Mouse (Mus musculus) urinary bladder, postnatal 14 days (tissue): ENCODE measurements around the gene Id2.

ENCODE experiments used
- DNase-seq: peaks from one replicate; pipeline ENCODE4 v3.0.0; 2021; ENCODE audit warnings: low spot score

Gene Id2

DNA sequence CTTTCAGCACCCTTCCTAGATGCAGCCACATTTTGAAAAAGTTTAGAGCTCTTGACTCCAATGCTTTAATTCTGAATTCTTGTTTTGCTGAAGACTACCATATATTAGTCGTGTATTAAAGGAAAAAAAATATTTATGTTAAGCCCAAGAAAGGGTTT lies at the start of gene Id2:
Id2 (minus strand) TSS at position 89 of the 158 bp plus-strand sequence.
- no peak for DNase-seq

DNA sequence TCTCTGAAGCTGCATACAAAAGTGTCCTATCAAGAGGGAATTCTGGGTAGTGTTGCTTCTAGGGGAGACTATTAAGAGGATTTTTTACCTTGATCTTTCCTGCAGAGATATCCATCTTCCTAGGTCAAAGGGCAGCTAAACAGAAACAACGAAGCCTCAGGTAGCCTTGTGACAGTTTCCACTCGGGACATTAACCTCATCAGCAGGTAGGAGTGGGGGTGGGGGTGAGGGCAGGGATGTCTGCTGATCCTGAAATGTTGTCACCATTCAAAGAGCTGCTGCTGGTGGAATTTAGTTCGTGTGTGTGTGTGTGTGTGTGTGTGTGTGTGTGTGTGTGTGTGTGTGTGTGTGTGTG lies 48.4 kb upstream of the Id2 start:
- DNase-seq, result no peak

DNA sequence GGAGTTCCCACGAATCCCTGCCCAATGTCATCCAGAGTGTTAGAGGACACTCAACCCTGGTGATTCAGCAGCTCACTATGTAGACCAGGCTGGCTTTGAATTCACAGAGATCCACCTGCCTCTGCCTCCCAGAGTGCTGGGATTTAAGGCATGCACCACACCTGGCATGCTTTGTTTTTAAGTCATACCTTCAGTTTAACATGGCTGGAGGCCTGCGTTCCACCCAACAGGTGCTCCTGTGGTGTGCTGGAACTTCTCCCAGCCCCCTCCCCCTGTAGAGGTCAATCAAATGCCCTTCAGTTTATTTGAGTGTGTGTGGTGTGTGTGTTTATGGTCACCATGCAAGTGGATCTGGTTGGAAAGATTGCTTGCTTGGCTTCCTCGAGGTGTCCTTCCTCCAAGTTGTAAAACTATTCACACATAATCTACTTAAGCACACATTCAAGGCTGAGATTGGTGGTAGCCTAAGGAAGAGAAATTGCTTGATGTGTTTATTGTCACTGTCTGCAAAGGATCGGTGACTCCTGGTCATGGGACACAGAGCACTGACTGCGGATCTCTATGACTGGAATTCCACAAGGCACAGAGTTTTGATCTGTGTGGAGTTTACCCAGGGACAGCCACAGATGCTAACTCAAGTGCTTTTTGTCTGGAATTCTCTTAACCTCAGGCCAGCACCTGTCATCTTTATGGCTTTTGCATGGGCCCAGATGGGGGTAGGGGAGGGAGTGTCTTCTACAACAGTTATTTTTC lies 47.8 kb upstream of the Id2 start:
- no peak for DNase-seq

DNA sequence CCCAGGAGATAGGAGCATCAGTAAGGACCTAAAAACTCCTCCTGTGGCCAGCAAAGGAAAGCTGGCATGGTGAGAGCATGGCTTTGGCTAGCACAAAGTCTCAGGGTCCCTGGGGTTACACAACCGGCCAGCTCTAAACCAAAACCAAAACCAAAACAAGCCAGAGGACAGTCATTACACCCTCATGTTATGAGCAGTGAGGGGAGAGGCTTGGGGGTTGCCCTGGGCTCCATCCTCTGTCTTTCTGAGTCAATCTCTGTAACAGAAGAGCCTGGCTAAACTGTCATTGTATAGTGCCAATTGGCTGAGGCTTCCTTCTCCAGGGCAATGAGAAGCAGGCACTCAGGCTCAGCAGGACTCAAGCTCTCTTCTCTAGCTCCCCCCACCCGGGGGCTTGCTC lies 46.6 kb upstream of the Id2 start:
- DNase-seq, result no peak

DNA sequence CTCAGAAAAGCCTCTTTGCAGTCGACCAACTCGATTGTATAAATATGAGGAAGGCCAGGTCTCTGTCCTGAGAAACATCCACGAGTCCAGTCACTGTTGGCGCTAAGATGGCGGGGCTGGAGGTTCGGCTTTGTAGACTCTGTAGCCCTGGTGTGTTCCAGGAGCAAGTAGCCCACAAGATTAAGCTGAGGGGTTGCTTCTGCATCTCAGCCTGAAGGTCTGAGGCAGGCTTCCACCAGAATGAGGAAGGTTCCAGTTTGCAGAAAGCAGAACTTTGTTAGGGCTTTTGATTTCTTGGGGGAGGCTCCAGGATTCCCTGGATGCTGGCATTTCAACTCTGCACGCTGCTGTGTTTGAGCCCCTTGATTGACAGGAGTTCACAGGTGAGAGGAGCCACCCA lies 45.3 kb upstream of the Id2 start:
- no peak for DNase-seq

DNA sequence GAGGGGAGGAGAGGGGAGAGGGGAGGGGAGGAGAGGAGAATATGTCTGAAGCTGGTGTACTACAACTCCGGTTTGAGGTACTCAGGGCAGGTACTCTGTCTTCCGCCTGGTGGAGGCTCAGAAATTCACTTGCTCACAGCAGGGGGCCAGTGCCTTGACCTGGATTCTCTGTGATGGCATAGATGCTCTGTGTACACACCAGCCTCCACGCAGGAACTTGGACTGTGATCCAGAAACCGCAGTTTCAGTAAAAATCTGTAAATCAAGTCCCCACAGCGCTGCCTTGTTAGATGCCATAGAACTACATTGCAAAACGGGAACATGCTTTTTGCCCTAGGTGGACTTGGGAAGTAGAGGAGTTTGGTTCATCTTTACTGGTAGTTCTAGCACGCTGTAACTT lies 44.4 kb upstream of the Id2 start:
- no peak for DNase-seq

DNA sequence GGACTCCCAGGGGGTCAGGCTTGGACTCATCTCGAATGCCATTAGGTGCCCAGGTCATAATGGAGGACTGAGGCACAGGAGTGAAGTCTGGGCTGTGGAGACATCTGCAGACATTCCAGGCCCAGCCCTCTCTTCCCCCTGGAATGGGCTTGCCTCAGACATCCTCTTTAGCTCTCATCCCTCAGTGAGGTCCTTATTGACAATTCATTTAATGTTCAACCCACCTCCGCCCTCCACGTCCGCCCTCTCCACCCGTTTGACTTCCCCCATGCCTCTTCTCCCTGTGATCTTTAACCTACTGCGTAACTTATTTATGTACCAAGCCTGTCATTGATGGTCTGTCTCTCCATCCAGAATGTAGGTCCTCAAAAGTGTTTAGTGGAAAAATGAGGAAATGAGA lies 43.2 kb upstream of the Id2 start:
- no peak for DNase-seq

DNA sequence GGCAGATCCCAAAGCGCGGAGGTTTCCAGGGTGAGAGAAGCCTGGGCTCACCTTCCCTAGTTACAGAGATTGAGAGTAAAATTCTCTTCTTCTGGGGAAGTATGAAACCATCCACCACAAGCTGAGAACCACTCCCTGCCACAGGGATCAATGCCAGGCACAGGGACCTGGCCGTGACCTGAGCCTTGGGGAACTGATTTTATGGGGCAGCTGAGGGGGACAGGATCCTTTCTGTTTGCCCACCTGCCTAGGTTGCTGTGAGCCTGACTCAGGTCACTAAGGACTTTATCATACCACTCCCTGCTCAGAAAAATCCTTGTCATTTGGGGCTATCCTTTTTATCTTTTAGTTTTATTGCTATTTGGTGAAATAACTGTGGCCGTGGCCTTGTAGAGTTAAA lies 41.7 kb upstream of the Id2 start:
- DNase-seq, result no peak

DNA sequence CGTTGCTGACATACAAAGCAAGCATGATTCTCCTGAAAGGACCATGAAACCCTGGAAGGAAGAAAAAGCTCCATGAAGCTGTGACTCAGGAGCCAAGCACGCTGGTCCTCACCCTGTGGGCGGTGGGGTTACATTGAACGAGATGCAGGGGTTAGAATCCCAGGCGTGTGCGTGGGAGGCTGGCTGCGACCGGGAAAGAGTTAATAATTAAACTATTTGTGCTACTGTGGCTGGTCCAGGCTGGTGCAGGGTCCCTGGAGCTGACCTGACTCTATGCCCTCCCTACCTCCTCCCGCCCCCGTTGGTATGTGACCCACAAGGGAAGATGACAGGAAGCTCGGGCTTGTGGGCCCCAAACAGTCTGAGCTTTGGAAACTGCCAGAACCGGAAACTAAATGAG lies 35.1 kb upstream of the Id2 start:
- DNase-seq, result peak; percentile 14

DNA sequence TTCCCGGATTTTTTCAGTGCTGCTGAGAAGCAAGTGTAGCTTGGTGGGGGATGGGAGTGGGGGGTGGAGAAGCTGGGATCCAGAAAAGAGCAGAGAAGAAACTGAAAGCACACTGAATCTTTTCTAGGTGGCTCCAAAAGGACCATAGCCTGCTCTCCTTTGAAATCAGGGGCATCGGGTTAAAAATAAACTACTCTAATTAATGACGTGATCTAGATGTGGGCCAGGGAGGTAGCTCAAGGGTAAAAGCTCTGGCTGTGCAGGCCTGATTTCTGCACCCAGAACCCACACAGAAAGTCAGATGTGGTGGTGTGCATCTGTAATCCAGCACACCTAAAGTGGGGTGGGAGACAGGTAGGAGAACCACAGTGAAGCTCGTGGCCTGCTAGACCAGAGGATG lies 30.7 kb upstream of the Id2 start:
- no peak for DNase-seq

DNA sequence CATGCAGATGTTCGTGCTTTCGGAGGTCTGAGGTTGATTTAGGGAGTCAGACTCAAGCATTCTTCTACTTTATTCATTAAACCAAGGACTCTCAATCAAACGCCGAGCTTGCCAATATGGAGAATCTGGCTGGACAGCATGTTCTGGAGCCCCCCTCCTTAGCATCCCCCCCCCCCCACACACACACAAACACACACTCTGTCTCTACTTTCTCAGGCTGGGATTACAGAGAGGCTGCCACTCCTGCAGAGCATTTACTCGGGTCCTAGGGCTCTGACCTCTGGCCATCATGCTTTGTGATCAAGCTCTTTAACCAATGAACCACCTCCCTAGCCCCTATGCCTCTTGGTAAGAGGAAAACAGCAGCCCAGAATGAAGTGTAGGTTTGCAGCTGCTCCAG lies 29.3 kb upstream of the Id2 start:
- no peak for DNase-seq

DNA sequence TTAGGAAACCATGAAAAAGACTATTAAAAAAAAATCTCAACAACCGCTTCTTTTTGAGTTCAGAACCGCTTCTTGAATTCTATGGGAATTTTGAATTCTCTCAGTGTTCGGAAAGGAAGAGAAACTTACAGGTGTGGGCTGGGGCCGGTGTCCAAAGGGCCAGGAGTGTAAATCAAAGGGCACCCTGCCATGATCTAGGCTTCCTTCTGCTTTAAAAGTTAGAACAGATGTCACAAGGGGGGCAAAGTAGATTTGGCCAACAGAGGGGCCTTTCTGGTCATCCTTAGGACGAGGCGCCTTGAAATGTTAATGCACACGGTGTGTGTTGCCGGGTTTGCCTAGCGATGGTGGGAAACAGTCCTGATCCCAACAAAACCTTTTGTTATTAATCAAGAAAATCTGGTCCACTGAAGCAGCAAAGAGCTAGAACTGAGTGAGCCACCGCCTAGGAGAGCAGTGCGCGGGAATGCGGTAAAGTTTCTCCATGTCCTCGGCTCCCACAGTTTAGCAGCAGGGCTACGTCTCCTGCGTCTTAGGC lies 28.4 kb upstream of the Id2 start:
- no peak for DNase-seq

DNA sequence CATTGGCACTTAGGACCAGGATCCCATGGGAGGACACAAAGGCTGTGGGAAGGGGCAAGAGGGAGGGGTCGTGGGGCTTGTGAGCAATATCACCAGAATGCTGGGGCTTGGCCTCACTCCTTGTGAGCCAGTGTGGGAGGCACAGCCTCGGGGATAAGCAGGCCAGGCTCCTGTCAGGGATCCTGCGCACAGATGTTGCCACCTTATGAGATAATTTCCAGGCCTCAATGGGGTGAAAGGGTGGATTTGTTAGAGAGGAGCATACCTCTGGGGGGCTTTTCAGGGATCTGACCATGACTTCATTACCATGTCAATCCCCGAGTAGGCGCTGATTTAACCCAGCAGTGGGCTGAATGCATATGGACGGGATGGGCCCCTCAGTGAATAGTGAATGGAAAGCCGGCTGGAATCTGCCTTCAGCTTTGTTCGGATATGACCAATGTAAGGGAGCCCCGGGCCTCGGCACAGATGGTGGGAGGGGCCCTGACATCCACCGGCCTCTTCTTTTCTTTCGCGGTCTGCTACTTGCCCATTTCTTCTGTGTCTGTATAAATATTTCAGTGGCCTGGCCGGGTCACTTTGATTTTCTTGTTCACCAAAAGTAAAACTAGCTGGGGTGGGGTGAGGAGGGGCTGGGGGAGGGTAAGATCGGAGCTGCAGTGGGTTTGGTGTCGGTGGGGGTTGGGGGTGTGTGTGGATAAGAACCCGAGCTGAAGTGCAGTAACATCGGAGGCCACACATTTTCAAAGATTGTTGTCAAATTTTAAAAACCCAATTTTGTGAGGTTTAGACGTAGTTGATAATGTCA lies 27.7 kb upstream of the Id2 start:
- DNase-seq, result no peak

DNA sequence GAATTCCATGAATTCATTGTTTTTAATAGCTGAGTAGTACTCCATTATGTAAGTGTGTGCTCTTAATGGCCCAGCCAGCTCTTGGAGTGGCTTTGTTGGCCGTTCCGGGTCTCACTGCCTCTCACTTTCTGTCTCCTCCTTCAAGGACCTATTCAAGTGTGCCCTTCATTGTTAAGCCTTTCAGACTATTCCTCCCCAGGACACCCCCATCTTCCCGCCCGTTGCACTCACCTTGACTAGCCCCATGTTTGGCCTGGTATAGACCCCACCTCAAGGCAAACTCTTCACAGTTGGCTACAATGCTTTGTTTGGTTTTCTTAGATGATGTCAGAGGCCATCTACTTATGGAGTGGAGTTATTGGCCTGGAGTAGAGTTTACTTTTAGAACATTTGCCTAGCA lies 23.8 kb upstream of the Id2 start:
- no peak for DNase-seq

DNA sequence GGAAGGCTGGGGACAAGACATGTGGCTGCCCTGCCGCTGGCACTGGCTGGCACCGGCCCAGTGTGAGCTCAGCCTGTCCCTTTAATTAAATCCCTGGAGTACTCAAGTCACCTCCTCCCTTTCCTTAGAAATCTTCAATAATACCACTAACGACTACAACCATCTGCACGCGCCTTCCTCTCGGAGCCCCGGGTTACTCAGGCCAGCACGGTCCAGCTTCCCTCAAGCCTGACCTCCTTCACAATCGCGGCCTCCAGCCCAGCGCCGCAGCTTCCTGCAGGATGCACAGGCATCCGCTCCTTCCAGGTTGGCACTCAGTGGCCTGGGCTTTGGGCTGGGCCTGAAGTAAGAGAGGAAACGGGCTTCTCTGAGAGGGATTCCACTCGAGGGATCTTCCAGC lies 22.3 kb upstream of the Id2 start:
- peak; percentile 36 for DNase-seq

DNA sequence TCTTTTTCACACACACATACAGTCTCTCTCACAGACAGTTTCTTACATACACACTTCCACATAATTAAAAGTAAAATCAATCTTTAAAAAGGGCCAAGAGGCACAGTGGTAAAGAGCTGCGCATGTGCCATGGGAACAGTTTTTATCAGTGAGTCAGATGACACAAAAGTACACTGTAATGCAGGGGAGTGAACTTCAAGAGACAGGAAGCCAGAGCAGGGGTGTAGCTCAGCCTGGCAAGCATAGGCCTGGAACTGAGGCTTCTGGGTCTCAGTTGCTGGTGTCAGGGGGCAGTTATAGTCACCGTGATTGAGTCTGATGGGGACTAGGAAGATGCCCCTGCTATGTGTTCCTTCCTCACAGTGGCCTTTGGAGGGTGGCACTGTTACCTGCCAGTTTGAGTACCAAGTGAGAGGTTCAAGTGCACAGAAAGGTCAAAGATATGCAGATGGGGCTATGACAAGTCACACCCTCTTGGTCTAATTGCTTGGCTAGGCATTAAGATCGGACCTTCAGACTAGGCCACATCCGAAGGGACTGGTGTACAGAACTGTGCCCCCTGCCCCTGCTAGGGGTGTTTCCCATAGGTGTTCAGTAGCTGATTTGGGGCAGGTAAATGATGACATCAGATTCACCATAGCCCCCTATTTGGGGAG lies 21.0 kb upstream of the Id2 start:
- DNase-seq, result peak; percentile 24

DNA sequence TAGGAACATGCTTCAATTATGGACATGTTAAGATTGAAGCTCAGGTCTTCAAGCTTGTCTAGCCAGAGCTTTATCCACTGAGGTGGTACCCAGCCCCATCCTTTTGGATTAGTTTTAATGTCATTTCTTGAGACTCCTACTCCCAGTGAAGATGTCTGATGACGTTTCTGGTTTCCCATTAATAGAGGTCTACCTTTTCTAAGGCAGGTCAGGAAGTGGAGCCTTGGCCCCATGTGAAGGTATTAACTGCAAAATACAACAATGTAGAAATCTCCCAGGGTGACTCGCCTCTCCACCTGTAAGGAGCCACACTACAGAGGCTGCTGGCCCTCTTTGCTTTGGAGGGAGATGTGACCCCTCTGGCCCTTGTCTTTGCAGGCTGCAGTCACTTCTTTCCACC lies 19.2 kb upstream of the Id2 start:
- DNase-seq, result no peak

DNA sequence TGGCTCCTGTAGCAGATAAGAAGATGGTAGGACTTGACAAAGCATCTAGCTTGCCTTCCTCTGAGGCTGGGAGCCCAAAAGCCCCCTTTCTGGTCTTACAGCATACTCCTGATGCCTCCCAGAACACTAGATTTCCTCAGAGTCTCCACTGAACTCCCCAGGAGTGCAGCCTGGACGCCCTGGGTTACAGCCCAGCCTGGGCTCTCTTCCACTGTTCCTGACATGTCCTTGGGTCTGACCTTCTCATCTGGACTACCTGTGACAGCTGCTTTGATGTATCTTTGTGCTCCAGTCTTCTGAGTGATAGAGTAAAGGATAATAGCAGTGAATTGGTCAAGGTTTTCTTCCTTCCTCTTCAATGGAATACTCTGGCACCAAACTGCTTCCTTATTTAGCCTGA lies 17.5 kb upstream of the Id2 start:
- DNase-seq, result no peak

DNA sequence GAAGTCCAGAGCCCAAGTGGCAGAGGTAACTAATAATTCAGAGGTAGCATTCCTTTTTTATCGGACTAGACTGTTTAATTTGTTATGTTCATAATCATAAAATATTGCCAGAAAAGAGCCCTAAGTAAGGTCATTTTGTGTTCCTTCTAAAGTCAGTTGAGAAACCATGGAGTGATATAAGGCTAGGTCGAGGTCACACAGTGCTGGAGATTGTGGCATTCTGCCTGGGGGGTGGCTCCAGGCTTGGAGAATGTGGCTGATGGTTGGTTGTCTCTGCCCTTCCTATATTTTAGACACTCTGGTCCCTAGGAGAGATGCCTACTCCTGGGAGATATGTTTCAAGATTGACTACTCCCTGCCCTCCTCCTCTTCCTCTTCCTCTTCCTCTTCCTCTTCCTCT lies 16.4 kb upstream of the Id2 start:
- no peak for DNase-seq

DNA sequence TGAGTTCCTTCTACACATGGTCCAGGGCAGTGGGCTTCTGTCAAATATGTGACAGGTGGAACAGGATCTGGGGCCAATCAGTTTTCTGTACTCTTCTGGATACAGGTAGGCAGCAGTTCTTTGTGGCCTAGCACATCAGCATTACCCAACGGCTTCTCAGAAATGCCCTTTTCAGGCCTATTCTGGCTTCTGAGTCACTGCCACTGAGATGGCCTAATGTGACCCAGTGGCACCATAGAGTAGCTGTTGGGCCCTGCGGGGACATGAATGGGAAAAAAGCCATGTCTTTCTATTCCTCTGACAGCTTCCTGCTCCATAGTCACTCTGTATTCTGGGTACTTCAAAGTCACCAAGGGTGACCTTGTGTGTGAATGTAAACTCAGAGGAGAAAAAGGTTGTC lies 15.9 kb upstream of the Id2 start:
- no peak for DNase-seq

DNA sequence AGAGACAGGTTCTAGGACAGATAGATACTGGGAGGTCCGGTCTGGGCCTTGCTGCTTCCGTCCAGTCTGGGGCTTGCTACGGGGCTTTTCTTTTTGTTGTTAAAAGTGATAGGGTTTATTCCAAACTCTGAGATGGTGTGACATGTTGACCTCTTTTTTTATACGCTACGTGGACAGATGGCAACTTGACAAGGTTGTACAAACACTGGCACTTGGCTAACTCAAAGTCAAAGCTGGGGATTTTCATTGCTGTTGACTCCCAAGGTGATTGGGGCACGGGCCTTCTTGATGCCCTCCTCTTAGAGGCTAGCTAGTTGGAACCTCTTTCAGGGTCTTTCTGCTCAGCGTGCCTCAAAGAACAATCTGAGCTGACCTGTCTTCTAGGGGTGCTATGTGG lies 13.7 kb upstream of the Id2 start:
- DNase-seq, result no peak

DNA sequence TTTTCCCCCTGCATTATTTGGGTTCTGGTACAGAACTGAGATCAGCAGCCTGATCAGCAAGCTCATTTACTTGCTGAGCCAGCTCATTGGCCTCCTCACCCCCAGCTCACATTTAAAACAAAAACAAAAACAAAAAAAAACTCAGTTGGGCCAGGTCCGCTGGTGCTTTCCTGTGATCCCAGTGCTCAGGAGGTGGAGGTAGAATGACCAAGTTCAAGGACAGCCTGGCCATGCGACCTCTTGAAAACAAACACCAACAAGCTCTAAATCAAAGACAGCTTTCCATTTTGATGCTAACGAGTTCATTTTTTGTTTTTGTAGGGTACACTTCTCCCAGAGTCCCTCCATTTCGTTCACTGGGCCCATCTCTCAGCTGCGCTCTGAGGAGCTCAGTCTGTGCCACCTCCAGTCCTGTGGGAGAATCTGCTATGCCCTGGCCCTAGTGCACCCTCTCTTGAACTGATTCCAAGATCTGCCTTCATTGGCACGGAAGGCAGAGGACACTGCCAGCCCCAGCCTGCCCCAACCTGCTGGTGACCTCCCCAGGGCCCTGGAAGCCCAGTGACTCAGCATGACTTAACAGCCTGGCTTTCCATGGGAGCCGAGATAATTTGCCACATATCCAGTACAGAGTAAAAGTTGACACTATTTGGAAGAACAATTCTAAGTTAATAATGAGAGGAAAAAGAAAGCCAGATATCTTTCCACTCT lies 13.2 kb upstream of the Id2 start:
- DNase-seq, result peak; percentile 83

DNA sequence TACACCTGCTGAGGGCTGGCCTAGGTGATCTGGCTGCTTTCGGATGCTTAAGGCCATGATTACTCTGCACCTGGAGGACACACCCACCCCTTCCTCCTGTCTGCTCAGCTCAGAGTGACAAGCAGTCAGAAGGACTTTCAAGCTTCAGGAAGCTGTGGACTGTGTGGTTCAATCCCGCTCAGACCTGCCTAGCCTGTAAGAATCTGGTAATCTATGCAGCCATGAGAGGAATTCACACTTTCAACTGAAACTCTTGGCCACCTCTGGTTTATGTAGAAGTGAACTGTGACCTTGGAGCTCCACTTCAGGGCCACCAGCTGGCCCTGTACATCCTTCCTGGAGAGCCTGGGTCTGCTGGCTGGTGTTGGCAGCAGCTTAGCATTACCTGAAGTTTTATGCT lies 11.9 kb upstream of the Id2 start:
- DNase-seq, result no peak
